Mouse (Mus musculus): ENCODE results near the gene Nploc4.

GRCm38 (mm10) chr11:120455413-120455812, 17.9 kb upstream of the Nploc4 start:
- TF ChIP-seq POLR2A (IDR thresholded peaks at IDR 0.05; ENCODE audit: insufficient read depth, low read length) = no peak
- no peak for TF ChIP-seq CTCF (IDR thresholded peaks at IDR 0.05; ENCODE audit: low read depth, low read length)
- TF ChIP-seq EP300 (IDR thresholded peaks at IDR 0.05; ENCODE audit: insufficient read depth, low read depth, low read length) = no peak
